16 mouse cellular contexts compared by ENCODE assay signal in genomic region chr9:52018505-52018904, GRCm38 (mm10). TPM values are rescaled to one million over a fixed set of nuclear protein-coding genes. Genes with fewer than 3 reads are reported as not detected.
"Had no signal": no experiment of that assay in that cellular context is flagged by ENCODE, and none has a peak within 500 bp of the region (broad histone marks: within the 10 kb centered on the region; RNA-seq: fewer than 3 reads in every experiment).

No protein-coding gene starts in this region.

- H3K4me3 ChIP-seq: megakaryocyte, embryonic 14.5 days; midbrain, embryonic 13.5 days; midbrain, embryonic 15.5 days; neural tube, embryonic 13.5 days; stomach, embryonic 15.5 days had no signal

- H3K36me3 ChIP-seq: midbrain, embryonic 13.5 days; midbrain, embryonic 15.5 days; neural tube, embryonic 13.5 days; stomach, embryonic 15.5 days had no signal

- H3K4me1 ChIP-seq: megakaryocyte, embryonic 14.5 days; midbrain, embryonic 13.5 days; midbrain, embryonic 15.5 days; neural tube, embryonic 13.5 days; stomach, embryonic 15.5 days had no signal

- H3K27ac ChIP-seq: liver, embryonic 14.5 days; macrophage; midbrain, embryonic 13.5 days; midbrain, embryonic 15.5 days; neural tube, embryonic 13.5 days; stomach, embryonic 15.5 days; stomach, postnatal 0 days had no signal

- H3K27me3 ChIP-seq: midbrain, embryonic 13.5 days; midbrain, embryonic 15.5 days; neural tube, embryonic 13.5 days; stomach, embryonic 15.5 days had no signal

- DNase-seq: lung, adult 18-20 months; lung, embryonic 14.5 days; lung, postnatal 14 days; lung, postnatal 36 days; right cerebral cortex, postnatal 14 days; thymus, adult 2 months; thymus, postnatal 36 days had no signal

- H3K9me3 ChIP-seq: megakaryocyte, embryonic 14.5 days; midbrain, embryonic 13.5 days; midbrain, embryonic 15.5 days; neural tube, embryonic 13.5 days; stomach, embryonic 15.5 days had no signal

- ATAC-seq: midbrain, embryonic 13.5 days; midbrain, embryonic 15.5 days had no signal

RNA-seq across cellular contexts. Expression of gene Fdx1, which starts 55.1 kb away (rescaled TPM):
- total RNA-seq: monocyte, adult 5-6 weeks had no signal
